Mouse (Mus musculus): ENCODE results near the gene Ckmt1. TPM values are rescaled to one million over a fixed set of nuclear protein-coding genes. Genes with fewer than 3 reads are reported as not detected.
A peak's percentile ranks its signal among the peaks of the same experiment; 100 is the strongest.

Ckmt1 gene
- total RNA-seq, 2 experiments from 2014 or later, result 0.80 TPM; not detected in 1

GRCm38 (mm10) chr2:121412843-121413386 lies 55.4 kb downstream of the Ckmt1 start:
- peak in 1 of 2 experiments; percentile 23 for DNase-seq (ENCODE audit: low spot score in 2 of 2)

Other genes starting within 250 kb of the Ckmt1 start
- gene Tgm7, start 247.9 kb upstream of the Ckmt1 start, total RNA-seq (2021), result not detected
- gene Adal, start 217.3 kb upstream of the Ckmt1 start, total RNA-seq (2021), result 10 to 100 TPM; 12.8 to 13.7 TPM
- gene Lcmt2, start 217.1 kb upstream of the Ckmt1 start, total RNA-seq (2021), result 1 to 10 TPM; 5.6 to 6.4 TPM
- 10 to 100 TPM; 20.8 to 23.1 TPM for gene Tubgcp4, start 187.1 kb upstream of the Ckmt1 start, total RNA-seq (2021)
- gene Zscan29, start 186.6 kb upstream of the Ckmt1 start, total RNA-seq (2021), result 1 to 10 TPM; 7.3 to 9.0 TPM
- gene Trp53bp1, start 86.3 kb upstream of the Ckmt1 start, total RNA-seq (2021), result 10 to 100 TPM; 46.4 to 58.2 TPM
- 10 to 100 TPM; 17.5 to 17.7 TPM for gene Map1a, start 68.1 kb upstream of the Ckmt1 start, total RNA-seq (2021)
- 10 to 100 TPM; 16.8 to 18.5 TPM for gene Ppip5k1, start 2.3 kb upstream of the Ckmt1 start, total RNA-seq (2021)
- gene Strc, start 29.5 kb downstream of the Ckmt1 start, total RNA-seq (2021), result not detected
- 100 to 1,000 TPM; 197 to 210 TPM for gene Pdia3, start 56.1 kb downstream of the Ckmt1 start, total RNA-seq (2021)
- 1 to 10 TPM; 3.1 to 4.0 TPM for gene Catsper2, start 56.1 kb downstream of the Ckmt1 start, total RNA-seq (2021)
- under 1 TPM in 1 of 2 experiments, not detected in 1; 0.16 TPM for gene Ell3, start 86.6 kb downstream of the Ckmt1 start, total RNA-seq (2021)
- 100 to 1,000 TPM; 381 to 422 TPM for gene Serf2, start 91.5 kb downstream of the Ckmt1 start, total RNA-seq (2021)
- gene Hypk, start 95.6 kb downstream of the Ckmt1 start, total RNA-seq (2021), result 10 to 100 TPM; 31.9 to 40.1 TPM
- under 1 TPM; 0.20 to 0.26 TPM for gene Serinc4, start 99.1 kb downstream of the Ckmt1 start, total RNA-seq (2021)
- gene Mfap1b, start 116.4 kb downstream of the Ckmt1 start, total RNA-seq (2021), result 10 to 100 TPM; 28.6 to 31.4 TPM
- 10 to 100 TPM; 23.4 to 28.6 TPM for gene Mfap1a, start 149.0 kb downstream of the Ckmt1 start, total RNA-seq (2021)
- 1 to 10 TPM; 5.4 to 5.8 TPM for gene Wdr76, start 149.0 kb downstream of the Ckmt1 start, total RNA-seq (2021)